Mouse (Mus musculus): Measurements from ENCODE around the gene Btbd35f25.

DNA sequence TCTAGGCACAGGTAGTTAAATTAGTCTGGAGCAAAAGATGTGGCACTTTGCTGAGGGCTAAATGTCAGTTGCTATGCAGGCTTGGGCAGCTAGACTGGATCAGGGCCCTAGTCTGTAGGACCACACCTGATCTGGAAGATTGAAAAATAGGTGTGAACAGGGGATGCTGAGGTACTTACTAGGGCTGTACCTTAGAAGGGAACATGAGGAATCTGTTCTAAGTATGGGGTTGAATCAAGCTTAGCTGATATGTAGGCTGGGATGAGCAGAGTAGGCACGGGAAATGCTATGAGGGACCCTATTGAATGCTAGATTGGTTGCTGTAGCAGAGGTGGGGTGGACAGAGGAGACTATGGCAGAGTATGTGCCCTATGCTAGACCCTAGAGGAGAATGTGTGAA lies 47.0 kb upstream of the Btbd35f25 start:
- no peak for TF ChIP-seq POLR2A (IDR thresholded peaks at IDR 0.05; ENCODE audit: low read depth, low read length)
- TF ChIP-seq CTCF (conservative IDR thresholded peaks at IDR 0.05; ENCODE audit: insufficient read depth, insufficient read length, low read depth, low read length): no peak
